Mouse (Mus musculus) MEL (cell line): Measurements from ENCODE around the gene Ubxn1. TPM values are rescaled to one million over a fixed set of nuclear protein-coding genes. Genes with fewer than 3 reads are reported as not detected.

Experiments
- DNase-seq: peaks from one replicate; pipeline ENCODE4 v3.0.0; 2011; ENCODE audit warnings: low read depth, low spot score
- H3K27ac ChIP-seq: 2 replicates; pipeline ENCODE4 v1.5.1; 2012; ENCODE audit warnings: low read depth, mild to moderate bottlenecking, control low read depth, low read length, moderate library complexity; ENCODE audit not compliant: control insufficient read depth
- H3K27me3 ChIP-seq, 2 experiments: fragments of 150-350 bp in 1 of 2; sonication (generic) in 1 of 2; 2 replicates each; pipeline ENCODE4 v1.6.1; 2012; ENCODE audit warnings: low read length in 2 of 2, mild to moderate bottlenecking in 2 of 2, improper control_type of control experiment in 1 of 2, moderate library complexity in 1 of 2; ENCODE audit not compliant: insufficient read depth in 2 of 2, control insufficient read depth in 1 of 2
- H3K36me3 ChIP-seq, 2 experiments: 2 replicates each; pipeline ENCODE4 v1.6.1; 2012 to 2014; ENCODE audit warnings: low read length in 2 of 2, improper control_type of control experiment in 1 of 2, inconsistent platforms in 1 of 2, mild to moderate bottlenecking in 1 of 2; ENCODE audit not compliant: insufficient read depth in 2 of 2, control insufficient read depth in 1 of 2
- H3K4me1 ChIP-seq, 2 experiments: fragments of 150-350 bp in 1 of 2; sonication (generic) in 1 of 2; 2 replicates each; pipeline ENCODE4 v1.6.1; 2012; ENCODE audit warnings: low read length in 2 of 2, improper control_type of control experiment in 1 of 2, mild to moderate bottlenecking in 1 of 2; ENCODE audit not compliant: insufficient read depth in 2 of 2, control insufficient read depth in 1 of 2
- H3K4me3 ChIP-seq, 2 experiments: fragments of 150-350 bp in 1 of 2; sonication (generic) in 1 of 2; 2 replicates each; pipeline ENCODE4 v1.5.1; 2012; ENCODE audit warnings: low read depth in 2 of 2, low read length in 2 of 2, mild to moderate bottlenecking in 2 of 2, moderate library complexity in 2 of 2, control low read depth in 1 of 2, improper control_type of control experiment in 1 of 2; ENCODE audit not compliant: control insufficient read depth in 1 of 2, insufficient read depth in 1 of 2
- H3K79me2 ChIP-seq: 2 replicates; pipeline ENCODE4 v1.6.1; 2012; ENCODE audit warnings: mild to moderate bottlenecking, low read length, moderate library complexity; ENCODE audit not compliant: control insufficient read depth, poor library complexity, insufficient read depth
- H3K9ac ChIP-seq: 2 replicates; pipeline ENCODE4 v1.6.1; 2012; ENCODE audit warnings: low read depth, mild to moderate bottlenecking, control low read depth, low read length, moderate library complexity; ENCODE audit not compliant: control insufficient read depth, poor library complexity, severe bottlenecking
- H3K9me3 ChIP-seq: fragments of 150-350 bp; sonication (generic); replicated peaks from 2 replicates; pipeline ENCODE4 v1.6.1; 2012; ENCODE audit warnings: mild to moderate bottlenecking, low read length, improper control_type of control experiment, moderate library complexity; ENCODE audit not compliant: insufficient read depth
- BHLHE40 ChIP-seq: IDR thresholded peaks from 2 replicates; pipeline ENCODE4 v1.6.1; 2012; ENCODE audit warnings: low read depth, mild to moderate bottlenecking, inconsistent platforms, low read length, improper control_type of control experiment, borderline replicate concordance
- CHD1 ChIP-seq: IDR thresholded peaks from 2 replicates; pipeline ENCODE4 v1.6.1; 2012; ENCODE audit warnings: low read depth, mild to moderate bottlenecking, inconsistent platforms, low read length, improper control_type of control experiment
- CHD2 ChIP-seq: IDR thresholded peaks from 2 replicates; pipeline ENCODE4 v1.6.1; 2011; ENCODE audit warnings: low read length, improper control_type of control experiment
- E2F4 ChIP-seq: IDR thresholded peaks from 2 replicates; pipeline ENCODE4 v1.6.1; 2011; ENCODE audit warnings: low read depth, low read length, improper control_type of control experiment, borderline replicate concordance
- EP300 ChIP-seq, 2 experiments: IDR thresholded peaks; 2 replicates each; pipeline ENCODE4 v1.6.1; 2011; ENCODE audit warnings: improper control_type of control experiment in 2 of 2, low read length in 2 of 2, low read depth in 1 of 2, mild to moderate bottlenecking in 1 of 2
- ETS1 ChIP-seq: IDR thresholded peaks from 2 replicates; pipeline ENCODE4 v1.6.1; 2012; ENCODE audit warnings: low read depth, mild to moderate bottlenecking, inconsistent platforms, low read length, improper control_type of control experiment, moderate library complexity
- GABPA ChIP-seq: IDR thresholded peaks from 2 replicates; pipeline ENCODE4 v1.6.1; 2012; ENCODE audit warnings: low read depth, mild to moderate bottlenecking, inconsistent platforms, low read length, improper control_type of control experiment, moderate library complexity
- GATA1 ChIP-seq: IDR thresholded peaks from 2 replicates; pipeline ENCODE4 v1.6.1; 2011; ENCODE audit warnings: low read depth, low read length, improper control_type of control experiment
- MAX ChIP-seq: IDR thresholded peaks from 2 replicates; pipeline ENCODE4 v1.6.1; 2011; ENCODE audit warnings: low read length, improper control_type of control experiment
- MEF2A ChIP-seq: IDR thresholded peaks from 2 replicates; pipeline ENCODE4 v1.6.1; 2014; ENCODE audit warnings: low read depth, mild to moderate bottlenecking, inconsistent platforms, low read length, improper control_type of control experiment; ENCODE audit not compliant: poor library complexity, insufficient replicate concordance, severe bottlenecking; ENCODE audit errors: extremely low read depth
- MXI1 ChIP-seq: IDR thresholded peaks from 2 replicates; pipeline ENCODE4 v1.6.1; 2011; ENCODE audit warnings: mild to moderate bottlenecking, low read depth, low read length, improper control_type of control experiment
- MYB ChIP-seq: IDR thresholded peaks from 2 replicates; pipeline ENCODE4 v1.6.1; 2011; ENCODE audit warnings: mild to moderate bottlenecking, low read depth, low read length, improper control_type of control experiment
- MYC ChIP-seq: IDR thresholded peaks from 2 replicates; pipeline ENCODE4 v1.6.1; 2011; ENCODE audit warnings: low read depth, mild to moderate bottlenecking, low read length, improper control_type of control experiment, moderate library complexity
- NELFE ChIP-seq: IDR thresholded peaks from 2 replicates; pipeline ENCODE4 v1.6.1; 2011; ENCODE audit warnings: low read depth, low read length, improper control_type of control experiment
- POLR2A ChIP-seq, 2 experiments: IDR thresholded peaks; 2 replicates each; pipeline ENCODE4 v1.6.1; 2011 to 2012; ENCODE audit warnings: low read length in 2 of 2, mild to moderate bottlenecking in 2 of 2, control low read depth in 1 of 2, improper control_type of control experiment in 1 of 2, low read depth in 1 of 2, moderate library complexity in 1 of 2; ENCODE audit not compliant: control insufficient read depth in 1 of 2, insufficient read depth in 1 of 2, poor library complexity in 1 of 2
- POLR2AphosphoS2 ChIP-seq: IDR thresholded peaks from 2 replicates; pipeline ENCODE4 v1.6.1; 2011; ENCODE audit warnings: low read length, improper control_type of control experiment
- POLR2AphosphoS5 ChIP-seq: IDR thresholded peaks from 2 replicates; pipeline ENCODE4 v1.6.1; 2012; ENCODE audit warnings: low read depth, borderline replicate concordance, mild to moderate bottlenecking, inconsistent platforms, low read length, moderate library complexity, mixed read lengths
- RCOR1 ChIP-seq: IDR thresholded peaks from 2 replicates; pipeline ENCODE4 v1.6.1; 2012; ENCODE audit warnings: low read depth, mild to moderate bottlenecking, inconsistent platforms, low read length, improper control_type of control experiment
- SIN3A ChIP-seq: IDR thresholded peaks from 2 replicates; pipeline ENCODE4 v1.6.1; 2012; ENCODE audit warnings: low read length, improper control_type of control experiment, inconsistent platforms
- SMC3 ChIP-seq: IDR thresholded peaks from 2 replicates; pipeline ENCODE4 v1.6.1; 2011; ENCODE audit warnings: low read depth, low read length, improper control_type of control experiment
- TBP ChIP-seq: IDR thresholded peaks from 2 replicates; pipeline ENCODE4 v1.8.0; 2011; ENCODE audit warnings: low read depth, low read length, improper control_type of control experiment
- TCF12 ChIP-seq: IDR thresholded peaks from 2 replicates; pipeline ENCODE4 v1.6.1; 2014; ENCODE audit warnings: low read depth, mild to moderate bottlenecking, inconsistent platforms, low read length, improper control_type of control experiment, moderate library complexity
- UBTF ChIP-seq: IDR thresholded peaks from 2 replicates; pipeline ENCODE4 v1.6.1; 2012; ENCODE audit warnings: low read depth, mild to moderate bottlenecking, inconsistent platforms, low read length, improper control_type of control experiment, moderate library complexity, borderline replicate concordance; ENCODE audit not compliant: insufficient read depth
- USF1 ChIP-seq: IDR thresholded peaks from 2 replicates; pipeline ENCODE4 v1.6.1; 2014; ENCODE audit warnings: low read depth, mild to moderate bottlenecking, inconsistent platforms, low read length, improper control_type of control experiment, moderate library complexity
- USF2 ChIP-seq, 2 experiments: IDR thresholded peaks; 2 replicates each; pipeline ENCODE4 v1.6.1; 2011 to 2012; ENCODE audit warnings: improper control_type of control experiment in 2 of 2, low read length in 2 of 2, borderline replicate concordance in 1 of 2, inconsistent platforms in 1 of 2, low read depth in 1 of 2, mild to moderate bottlenecking in 1 of 2; ENCODE audit not compliant: insufficient read depth in 1 of 2
- ZC3H11A ChIP-seq: IDR thresholded peaks from 2 replicates; pipeline ENCODE4 v1.6.1; 2012; ENCODE audit warnings: low read depth, mild to moderate bottlenecking, inconsistent platforms, low read length, improper control_type of control experiment
- ZKSCAN1 ChIP-seq: IDR thresholded peaks from 2 replicates; pipeline ENCODE4 v1.6.1; 2012; ENCODE audit warnings: low read depth, mild to moderate bottlenecking, inconsistent platforms, low read length, improper control_type of control experiment, moderate library complexity
- ZMIZ1 ChIP-seq: IDR thresholded peaks from 2 replicates; pipeline ENCODE4 v1.6.1; 2012; ENCODE audit warnings: low read depth, mild to moderate bottlenecking, inconsistent platforms, low read length, improper control_type of control experiment, moderate library complexity
- ZNF384 ChIP-seq: IDR thresholded peaks from 2 replicates; pipeline ENCODE4 v1.6.1; 2012; ENCODE audit warnings: low read depth, mild to moderate bottlenecking, inconsistent platforms, low read length, improper control_type of control experiment
- polyA plus RNA-seq, 2 experiments: library from polyadenylated mRNA; stranded (reverse) in 1 of 2; unstranded in 1 of 2; fragments of >175 nt in 1 of 2; fragments of >200 nt in 1 of 2; gene quantifications; 2 replicates each; pipeline versions ENCODE4 v1.2.1 to v1.2.4; 2012; ENCODE audit warnings: low replicate concordance in 2 of 2, low read depth in 1 of 2; ENCODE audit not compliant: insufficient read length in 2 of 2, insufficient read depth in 1 of 2, missing spikeins in 1 of 2
- total RNA-seq: library from RNA; depleted of rRNA; stranded (reverse); fragments of 300-350 nt; gene quantifications from 2 replicates; pipeline ENCODE4 v1.2.3, GENCODE M21; 2012

The Ubxn1 gene
- total and polyA plus RNA-seq, 3 experiments = 187 to 366 TPM; not detected in 1

GRCm38 (mm10) chr19:8903412-8903811, 32.1 kb downstream of the Ubxn1 start:
- Histone ChIP-seq H3K27me3 (no peaks in the 10 kb centered on the region), H3K9ac (no peak overlapping the region)

DNA sequence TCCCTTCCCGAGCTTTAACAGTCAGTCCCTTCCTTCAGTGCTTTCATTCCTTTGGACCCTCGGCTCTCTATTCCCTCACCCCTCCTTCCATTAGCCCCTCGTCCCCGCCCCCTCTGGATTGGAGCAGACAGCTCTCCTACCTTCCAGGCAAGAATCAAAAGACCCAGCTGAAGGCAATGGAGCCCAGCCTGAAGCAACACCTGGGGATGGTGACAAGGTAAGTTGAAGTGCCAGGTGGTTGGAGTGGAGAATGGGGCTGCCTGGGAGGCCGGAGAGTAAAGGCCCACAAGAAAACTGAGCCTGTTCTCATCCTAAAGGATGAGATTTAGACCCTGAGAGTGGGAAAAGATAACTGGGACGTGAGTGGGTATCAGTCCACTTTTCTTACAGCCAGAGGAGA, 37.2 kb downstream of the Ubxn1 start:
- Histone ChIP-seq H3K27me3 (no peaks in the 10 kb centered on the region), H3K27ac (no peak overlapping the region), H3K4me3 (no peak overlapping the region), H3K9me3 (no peaks in the 10 kb centered on the region), H3K9ac (no peak overlapping the region), H3K4me1 (no peaks in the 10 kb centered on the region), H3K79me2 (no peaks in the 10 kb centered on the region), H3K36me3 (peaks cover 0 to 28% of the 10 kb centered on the region in 2 experiments; a peak in 2 of 4 replicates)
- TF ChIP-seq EP300 (IDR thresholded peaks at IDR 0.05; ENCODE audit: low read depth in 1 of 2, low read length in 2 of 2) (no peak), ETS1 (no peak), SMC3 (no peak), SIN3A (no peak), NELFE (no peak), POLR2A (IDR thresholded peaks at IDR 0.05; ENCODE audit: control insufficient read depth in 1 of 2, insufficient read depth in 1 of 2, low read depth in 1 of 2, low read length in 2 of 2, poor library complexity in 1 of 2) (no peak), USF2 (IDR thresholded peaks at IDR 0.05; ENCODE audit: borderline replicate concordance in 1 of 2, insufficient read depth in 1 of 2, low read depth in 1 of 2, low read length in 2 of 2) (no peak), CHD1 (no peak), BHLHE40 (no peak), UBTF (no peak), TBP (no peak), MXI1 (no peak), CHD2 (no peak), RCOR1 (no peak), POLR2AphosphoS2 (no peak), MYC (no peak), GATA1 (no peak), ZKSCAN1 (no peak), E2F4 (no peak)
- DNase-seq = no peak

More at GRCm38 (mm10) chr19:8903412-8903811, 32.1 kb downstream of the Ubxn1 start:
- Histone ChIP-seq H3K79me2 (peaks cover 16% of the 10 kb centered on the region), H3K4me3 (no peak overlapping the region), H3K36me3 (peaks cover 11 to 14% of the 10 kb centered on the region in 2 experiments), H3K4me1 (peaks cover 2 to 6% of the 10 kb centered on the region in 2 experiments; a peak in 3 of 4 replicates), H3K27ac (no peak overlapping the region), H3K9me3 (no peaks in the 10 kb centered on the region)
- DNase-seq = no peak
- no peak for TF ChIP-seq USF2 (IDR thresholded peaks at IDR 0.05; ENCODE audit: borderline replicate concordance in 1 of 2, insufficient read depth in 1 of 2, low read depth in 1 of 2, low read length in 2 of 2)
- no peak for TF ChIP-seq USF1
- TF ChIP-seq GABPA = no peak
- no peak for TF ChIP-seq MAX
- no peak for TF ChIP-seq MYB
- no peak for TF ChIP-seq RCOR1
- TF ChIP-seq MEF2A = no peak
- no peak for TF ChIP-seq TCF12
- TF ChIP-seq CHD1 = no peak
- TF ChIP-seq ZC3H11A = no peak
- TF ChIP-seq E2F4 = no peak
- TF ChIP-seq ZNF384 = no peak
- TF ChIP-seq ZMIZ1 = no peak
- TF ChIP-seq NELFE = no peak
- no peak for TF ChIP-seq POLR2AphosphoS5
- no peak for TF ChIP-seq GATA1
